Mouse (Mus musculus) liver, embryonic 11.5 days (tissue): Measurements from ENCODE around the gene Nkx3-2. TPM values are rescaled to one million over a fixed set of nuclear protein-coding genes. Genes with fewer than 3 reads are reported as not detected.

Source experiments
- ATAC-seq: fragments of 200-750 bp; cut with Nextera tagmentation; replicated peaks from 2 replicates; pipeline ENCODE4 v1.8.0; 2017; ENCODE audit warnings: moderate number of reproducible peaks, mild to moderate bottlenecking, moderate TSS enrichment, moderate library complexity; ENCODE audit not compliant: low FRiP score
- DNase-seq: peaks from one replicate; pipeline ENCODE4 v3.0.0-alpha.2; 2017; ENCODE audit warnings: low spot score
- H3K27ac ChIP-seq: fragments of 300-500 bp; sonication (generic); 2 replicates; pipeline ENCODE4 v1.5.1; 2014; ENCODE audit warnings: mild to moderate bottlenecking, low read depth, low read length, control low read depth
- H3K27me3 ChIP-seq: fragments of 300-500 bp; sonication (generic); replicated peaks from 2 replicates; pipeline ENCODE4 v1.6.1; 2014; ENCODE audit warnings: low read length, mixed read lengths; ENCODE audit not compliant: control insufficient read depth, insufficient read depth
- H3K36me3 ChIP-seq: fragments of 300-500 bp; sonication (generic); 2 replicates; pipeline ENCODE4 v1.6.1; 2014; ENCODE audit warnings: mild to moderate bottlenecking, low read length, moderate library complexity, mixed read lengths; ENCODE audit not compliant: control insufficient read depth, insufficient read depth
- H3K4me1 ChIP-seq: fragments of 300-500 bp; sonication (generic); replicated peaks from 2 replicates; pipeline ENCODE4 v1.6.1; 2014; ENCODE audit warnings: low read length, mixed read lengths; ENCODE audit not compliant: control insufficient read depth, insufficient read depth
- H3K4me2 ChIP-seq: fragments of 300-500 bp; sonication (generic); 2 replicates; pipeline ENCODE4 v1.6.1; 2014; ENCODE audit warnings: mild to moderate bottlenecking, control low read depth, moderate library complexity
- H3K4me3 ChIP-seq: fragments of 300-500 bp; sonication (generic); 2 replicates; pipeline ENCODE4 v1.5.1; 2014; ENCODE audit warnings: low read depth, low read length, control low read depth
- H3K9ac ChIP-seq: fragments of 300-500 bp; sonication (generic); 2 replicates; pipeline ENCODE4 v1.6.1; 2014; ENCODE audit warnings: low read depth, low read length, control low read depth
- H3K9me3 ChIP-seq: fragments of 300-500 bp; sonication (generic); 2 replicates; pipeline ENCODE4 v1.6.1; 2016; ENCODE audit warnings: low read length, inconsistent platforms, mixed read lengths; ENCODE audit not compliant: control insufficient read depth
- whole genome bisulfite sequencing: fragments of 180-500 bp; shearing (Covaris S2); extraction: QIAGEN DNeasy Blood & Tissue Kit; methylation state at CpG from one replicate; pipeline ENCODE4 v1.1.7; 2014; 5-methylcytosine and 5-hydroxymethylcytosine counted together
- polyA plus RNA-seq: library from polyadenylated mRNA; unstranded; fragments of >200 nt; fragmentation: Nextera tagmentation; extraction: Ambion mirVana; gene quantifications from 2 replicates; pipeline ENCODE4 v1.2.1, GENCODE M21; 2014

The Nkx3-2 gene
- 0.34 and 0.47 TPM in 2 replicates for polyA plus RNA-seq

GRCm38 (mm10) chr5:41763731-41764721, at the start of gene Nkx3-2:
Gene Nkx3-2, minus strand, starts transcription at chr5:41764501.
- H3K27me3 ChIP-seq = peaks cover 87% of the 10 kb centered on the region
- no peaks in the 10 kb centered on the region for H3K9me3 ChIP-seq
- H3K4me3 ChIP-seq = peak within 1 kb of the TSS; percentile 40
- no peaks in the 10 kb centered on the region for H3K36me3 ChIP-seq
- no peak for DNase-seq
- ATAC-seq = peak; percentile 30; the same call in 1 of the 2 replicates
- peak within 1 kb of the TSS; percentile 64 for H3K4me2 ChIP-seq
- no peak within 1 kb of the TSS for H3K9ac ChIP-seq
- under 1% methylated on average over 73 of the region's 79 CpGs for WGBS
- peaks cover 5% of the 10 kb centered on the region for H3K4me1 ChIP-seq
- H3K27ac ChIP-seq = no peak within 1 kb of the TSS

GRCm38 (mm10) chr5:41812516-41812915, 48.2 kb upstream of the Nkx3-2 start:
- Histone ChIP-seq H3K4me2 (no peak overlapping the region), H3K4me1 (no peaks in the 10 kb centered on the region), H3K27ac (no peak overlapping the region), H3K4me3 (no peak overlapping the region), H3K27me3 (no peaks in the 10 kb centered on the region), H3K9ac (no peak overlapping the region), H3K36me3 (peaks cover 18% of the 10 kb centered on the region), H3K9me3 (no peaks in the 10 kb centered on the region)
- WGBS = 82% methylated on average over 6 of the region's 6 CpGs
- DNase-seq = no peak
- no peak for ATAC-seq

GRCm38 (mm10) chr5:41811279-41811678, 47.0 kb upstream of the Nkx3-2 start:
- DNase-seq (no peak), ATAC-seq (no peak)
- H3K4me2 ChIP-seq = no peak overlapping the region
- WGBS = 63% methylated on average over 3 of the region's 3 CpGs
- H3K4me1 ChIP-seq = 0 out of 2 replicates have a peak, but pooled peaks cover under 1% of the 10 kb centered on the region
- no peak overlapping the region for H3K27ac ChIP-seq
- peaks cover 11% of the 10 kb centered on the region for H3K36me3 ChIP-seq
- no peak overlapping the region for H3K4me3 ChIP-seq
- no peak overlapping the region for H3K9ac ChIP-seq
- H3K9me3 ChIP-seq = no peaks in the 10 kb centered on the region
- H3K27me3 ChIP-seq = no peaks in the 10 kb centered on the region

- 0 out of 2 replicates have a peak, but pooled peaks cover 3% of the 10 kb centered on the region for H3K4me1 ChIP-seq
- no peaks in the 10 kb centered on the region for H3K27me3 ChIP-seq
- H3K36me3 ChIP-seq = peaks cover 10% of the 10 kb centered on the region
- H3K4me2 ChIP-seq = no peak overlapping the region
- H3K9me3 ChIP-seq = no peaks in the 10 kb centered on the region
- WGBS = 81% methylated on average over 2 of the region's 2 CpGs
- H3K27ac ChIP-seq = no peak overlapping the region
- H3K9ac ChIP-seq = no peak overlapping the region
- H3K4me3 ChIP-seq = no peak overlapping the region
- DNase-seq (no peak), ATAC-seq (no peak)
Observed at GRCm38 (mm10) chr5:41807383-41807782, 43.1 kb upstream of the Nkx3-2 start.

- Histone ChIP-seq H3K4me3 (no peak overlapping the region), H3K9me3 (no peaks in the 10 kb centered on the region), H3K4me2 (no peak overlapping the region), H3K4me1 (0 out of 2 replicates have a peak, but pooled peaks cover 3% of the 10 kb centered on the region), H3K27ac (no peak overlapping the region), H3K36me3 (peaks cover 10% of the 10 kb centered on the region), H3K27me3 (no peaks in the 10 kb centered on the region), H3K9ac (no peak overlapping the region)
- ATAC-seq (peak; percentile 56), DNase-seq (no peak)
- 50% methylated on average over 5 of the region's 5 CpGs for WGBS
Observed at GRCm38 (mm10) chr5:41806176-41806575, 41.9 kb upstream of the Nkx3-2 start.

- no peaks in the 10 kb centered on the region for H3K27me3 ChIP-seq
- H3K9me3 ChIP-seq = no peaks in the 10 kb centered on the region
- DNase-seq (no peak), ATAC-seq (no peak)
- H3K4me3 ChIP-seq = no peak overlapping the region
- 90% methylated on average over 2 of the region's 2 CpGs for WGBS
- no peak overlapping the region for H3K9ac ChIP-seq
- H3K27ac ChIP-seq = no peak overlapping the region
- H3K4me2 ChIP-seq = no peak overlapping the region
- peaks cover 12% of the 10 kb centered on the region for H3K36me3 ChIP-seq
- 0 out of 2 replicates have a peak, but pooled peaks cover 3% of the 10 kb centered on the region for H3K4me1 ChIP-seq
Observed at GRCm38 (mm10) chr5:41805085-41805484, 40.8 kb upstream of the Nkx3-2 start.

GRCm38 (mm10) chr5:41804643-41805042, 40.3 kb upstream of the Nkx3-2 start:
- WGBS = 62% methylated on average over 2 of the region's 2 CpGs
- Histone ChIP-seq H3K27ac (no peak overlapping the region), H3K9ac (no peak overlapping the region), H3K4me3 (no peak overlapping the region), H3K4me2 (no peak overlapping the region), H3K36me3 (peaks cover 12% of the 10 kb centered on the region), H3K9me3 (no peaks in the 10 kb centered on the region), H3K4me1 (0 out of 2 replicates have a peak, but pooled peaks cover 3% of the 10 kb centered on the region), H3K27me3 (no peaks in the 10 kb centered on the region)
- DNase-seq (no peak), ATAC-seq (no peak)

GRCm38 (mm10) chr5:41801622-41802021, 37.3 kb upstream of the Nkx3-2 start:
- 93% methylated on average over 2 of the region's 2 CpGs for WGBS
- H3K9ac ChIP-seq = no peak overlapping the region
- DNase-seq (no peak), ATAC-seq (no peak)
- H3K36me3 ChIP-seq = peaks cover 17% of the 10 kb centered on the region
- H3K4me3 ChIP-seq = no peak overlapping the region
- no peaks in the 10 kb centered on the region for H3K9me3 ChIP-seq
- H3K4me1 ChIP-seq = 0 out of 2 replicates have a peak, but pooled peaks cover 3% of the 10 kb centered on the region
- no peak overlapping the region for H3K27ac ChIP-seq
- H3K27me3 ChIP-seq = no peaks in the 10 kb centered on the region
- no peak overlapping the region for H3K4me2 ChIP-seq
